Mouse (Mus musculus) embryo, embryonic 9.5 days (tissue): Measurements from ENCODE around the gene Slfn2.
A peak's percentile ranks its signal among the peaks of the same experiment; 100 is the strongest.
"Not testable (repeated sequence)": the region's sequence is repeated elsewhere in the genome, so short reads cannot be mapped to it uniquely, and the experiment has no call there.

Experiments
- DNase-seq: peaks from one replicate; pipeline ENCODE4 v3.0.0-alpha.2; 2017; ENCODE audit errors: extremely low spot score

Gene Slfn2

GRCm38 (mm10) chr11:83064946-83065345 is at the start of gene Slfn2:
Slfn2 (plus strand) TSS chr11:83065112.
- DNase-seq, result no peak

- no peak for DNase-seq
Measured at GRCm38 (mm10) chr11:83016093-83016492, 48.8 kb upstream of the Slfn2 start.

DNA sequence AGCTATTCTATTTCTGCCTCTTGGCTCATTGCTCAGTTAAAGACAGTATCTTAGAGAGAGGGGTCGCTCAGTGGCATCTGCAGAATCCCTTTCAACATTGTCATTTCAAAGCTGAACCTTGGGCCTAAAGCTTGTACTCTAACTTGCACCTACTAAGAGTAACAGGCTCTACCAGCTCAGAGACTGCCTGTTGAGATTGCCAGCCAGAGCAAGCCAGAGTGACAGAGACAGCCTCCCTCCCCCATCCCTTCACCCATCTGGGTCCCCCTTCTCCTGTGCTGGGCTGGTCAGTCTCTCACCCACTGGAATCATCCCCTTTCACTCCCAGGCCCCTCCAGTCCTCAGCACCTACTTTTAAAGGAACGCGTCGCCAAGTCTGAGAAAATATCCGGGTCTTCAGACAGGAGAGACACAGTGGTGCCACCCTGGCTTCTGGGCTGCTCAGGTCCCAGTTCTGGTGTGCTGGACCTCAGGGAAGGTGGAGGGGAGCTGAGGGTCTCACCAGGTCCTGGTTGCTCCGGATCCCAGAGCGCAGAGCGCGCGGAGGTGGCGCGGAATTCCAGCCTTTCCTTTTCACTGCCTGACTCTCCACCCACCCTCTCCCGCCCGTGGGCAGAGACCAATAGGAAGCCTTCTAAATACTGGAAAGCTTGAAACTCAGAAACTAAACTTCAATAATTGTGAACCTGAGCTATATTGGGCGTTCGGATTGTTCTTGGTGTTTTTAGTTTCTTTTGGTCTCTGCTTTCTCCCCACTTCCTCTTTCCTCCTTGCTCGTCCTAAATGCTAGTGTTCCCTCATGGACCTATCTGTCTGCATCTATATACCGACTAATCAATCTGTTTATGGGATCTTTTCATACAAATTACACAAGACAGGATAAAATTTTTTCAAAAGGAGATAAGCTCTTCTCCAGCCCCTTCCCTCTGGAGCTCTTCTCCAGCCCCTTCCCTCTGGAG is 45.1 kb upstream of the Slfn2 start:
- DNase-seq, result not testable (repeated sequence)

GRCm38 (mm10) chr11:83020621-83021020 is 44.3 kb upstream of the Slfn2 start, which contains the start of gene Slfn8:
Slfn8 (minus strand) TSS chr11:83020810.
- DNase-seq, result no peak

DNA sequence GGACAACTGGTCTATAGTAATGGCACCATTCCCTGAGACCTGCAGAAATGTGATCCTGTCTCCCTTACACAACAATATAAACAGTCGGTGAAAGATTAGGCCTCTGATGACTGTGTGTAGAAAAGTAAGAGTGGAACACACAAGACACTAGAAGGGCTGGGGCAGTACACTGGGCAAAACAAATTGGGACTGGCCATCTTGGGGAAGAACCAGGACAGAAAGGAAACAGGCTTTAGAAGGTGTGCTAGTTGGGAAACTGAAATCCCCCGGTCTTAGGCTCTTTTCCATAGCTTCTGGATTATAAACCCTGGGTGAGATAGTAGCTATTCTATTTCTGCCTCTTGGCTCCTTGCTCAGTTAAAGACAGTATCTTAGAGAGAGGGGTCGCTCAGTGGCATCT is 26.2 kb upstream of the Slfn2 start:
- not testable (repeated sequence) for DNase-seq

GRCm38 (mm10) chr11:83039156-83039555 is 25.8 kb upstream of the Slfn2 start:
- no peak for DNase-seq

GRCm38 (mm10) chr11:83039796-83040195 is 25.1 kb upstream of the Slfn2 start:
- DNase-seq, result peak; percentile 2

GRCm38 (mm10) chr11:83040325-83040724 is 24.6 kb upstream of the Slfn2 start:
- DNase-seq, result no peak

- no peak for DNase-seq
Measured at GRCm38 (mm10) chr11:83041000-83041399, 23.9 kb upstream of the Slfn2 start.

- DNase-seq, result no peak
Measured at GRCm38 (mm10) chr11:83043891-83044290, 21.0 kb upstream of the Slfn2 start.

GRCm38 (mm10) chr11:83045642-83046041 is 19.3 kb upstream of the Slfn2 start:
- DNase-seq, result no peak

DNA sequence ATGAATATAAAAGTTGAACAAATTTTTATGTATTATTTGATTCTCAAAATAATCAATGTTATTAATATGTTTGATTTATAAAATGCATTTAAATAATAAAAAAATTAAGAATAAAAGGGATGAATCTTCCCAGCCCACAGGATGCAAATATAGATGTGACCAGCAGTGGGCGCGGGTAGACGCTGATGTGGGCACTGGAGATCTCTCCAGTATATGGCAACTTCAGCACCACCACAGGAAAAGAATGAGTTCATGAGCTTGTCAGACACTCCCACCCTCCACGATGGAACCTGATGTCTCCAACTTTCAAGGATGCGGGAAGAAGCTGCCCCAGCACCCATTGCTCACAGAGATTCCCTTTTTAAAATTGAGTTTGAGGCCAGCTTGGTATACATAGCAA is 7.0 kb upstream of the Slfn2 start:
- peak; percentile 44 for DNase-seq

- no peak for DNase-seq
Measured at GRCm38 (mm10) chr11:83060412-83061020, 4.4 kb upstream of the Slfn2 start.

DNA sequence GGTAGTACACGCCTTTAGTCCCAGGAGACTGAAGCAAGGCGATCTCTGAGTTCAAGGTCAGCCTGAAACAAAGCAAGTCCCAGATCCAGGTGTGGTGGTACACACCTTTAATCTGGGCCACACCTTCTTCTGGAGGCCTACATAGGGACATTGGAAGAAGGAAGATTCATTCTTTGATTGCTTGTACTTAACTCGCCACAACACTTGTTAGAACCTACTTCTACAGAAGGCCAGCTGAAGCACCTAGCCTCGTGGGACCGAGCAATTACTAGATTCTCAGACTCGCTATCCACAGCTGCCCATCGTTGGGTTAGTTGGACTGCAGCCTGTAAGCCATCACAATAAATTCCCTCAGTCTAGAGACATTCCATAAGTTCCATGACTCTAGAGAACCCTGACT is 3.1 kb upstream of the Slfn2 start:
- DNase-seq, result no peak

DNA sequence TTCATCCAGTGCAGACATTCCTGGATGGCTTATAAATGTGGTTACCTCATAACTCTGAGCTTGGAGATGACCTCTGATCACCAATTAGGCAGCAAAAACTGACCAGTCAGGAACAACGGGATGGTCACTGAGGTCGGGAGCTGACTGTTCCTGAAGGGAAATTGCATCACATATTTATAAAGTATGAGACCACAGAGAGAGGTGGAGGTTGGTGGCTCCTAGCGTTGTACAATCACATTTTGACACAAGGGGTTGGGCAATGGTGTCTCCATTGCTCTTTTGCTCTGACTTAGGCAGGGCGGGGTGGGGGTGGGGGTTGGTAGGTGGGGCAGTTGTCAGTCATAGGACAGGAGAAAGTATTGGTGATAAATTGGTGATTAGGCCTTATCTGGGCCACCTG is 1.8 kb upstream of the Slfn2 start:
- DNase-seq, result no peak

DNA sequence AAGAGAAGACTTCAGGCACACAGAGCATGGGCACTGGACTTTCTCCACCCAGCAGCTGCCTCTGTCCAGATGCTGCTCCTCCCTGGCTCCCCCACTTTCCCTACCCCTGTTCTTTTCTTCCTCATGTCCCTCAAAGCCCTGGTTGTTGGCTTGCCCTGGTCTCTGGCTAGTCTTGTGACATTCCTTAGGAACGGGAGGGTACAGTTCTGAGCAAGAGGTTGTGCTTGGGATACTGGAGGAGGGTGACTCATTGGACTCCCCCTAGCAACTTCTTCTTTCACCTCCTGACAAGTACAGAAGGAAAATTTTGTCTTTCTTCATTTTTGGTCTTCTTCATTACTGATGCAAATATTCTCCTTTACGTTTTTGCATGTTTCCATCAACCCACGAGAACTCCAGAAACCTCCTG is 967 bp upstream of the Slfn2 start:
- DNase-seq, result no peak

- no peak for DNase-seq
Measured at GRCm38 (mm10) chr11:83065441-83066344, 781 bp downstream of the Slfn2 start.

GRCm38 (mm10) chr11:83066640-83067531 is 2.0 kb downstream of the Slfn2 start:
- DNase-seq, result no peak

- DNase-seq, result no peak
Measured at GRCm38 (mm10) chr11:83067982-83068694, 3.2 kb downstream of the Slfn2 start.

GRCm38 (mm10) chr11:83070321-83070970 is 5.5 kb downstream of the Slfn2 start:
- DNase-seq, result no peak
